Mouse (Mus musculus): ENCODE measurements around the gene Ass1.

The Ass1 gene

GRCm38 (mm10) chr2:31458989-31459936, 10.7 kb upstream of the Ass1 start:
- DNase-seq (ENCODE audit: low spot score in 2 of 2), result peak in 1 of 2 experiments; percentile 28

- peak; percentile 67 for DNase-seq (ENCODE audit: low spot score in 2 of 2)
These were observed 9.9 kb upstream of the Ass1 start for GRCm38 (mm10) chr2:31460025-31460571.

DNA sequence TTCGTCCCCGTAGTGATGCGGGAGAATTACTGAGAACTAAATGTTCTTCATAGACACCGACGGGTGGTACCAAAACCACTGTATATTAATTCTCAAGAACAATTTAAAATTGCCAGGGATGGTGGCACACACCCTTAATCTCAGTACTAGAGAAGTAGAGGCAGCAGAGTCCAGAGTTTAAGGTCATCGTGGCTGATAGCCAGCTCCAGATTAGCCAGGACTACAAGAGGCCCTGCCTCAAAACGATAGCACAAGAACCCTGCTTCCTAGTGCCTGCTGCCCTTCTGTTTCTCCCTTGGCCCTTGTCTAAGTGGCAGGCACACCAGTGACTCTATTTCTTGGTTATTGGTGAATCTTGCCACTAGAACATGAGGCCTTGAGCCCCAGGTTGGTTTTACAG, 9.1 kb upstream of the Ass1 start:
- DNase-seq (ENCODE audit: low spot score in 2 of 2), result no peak

DNA sequence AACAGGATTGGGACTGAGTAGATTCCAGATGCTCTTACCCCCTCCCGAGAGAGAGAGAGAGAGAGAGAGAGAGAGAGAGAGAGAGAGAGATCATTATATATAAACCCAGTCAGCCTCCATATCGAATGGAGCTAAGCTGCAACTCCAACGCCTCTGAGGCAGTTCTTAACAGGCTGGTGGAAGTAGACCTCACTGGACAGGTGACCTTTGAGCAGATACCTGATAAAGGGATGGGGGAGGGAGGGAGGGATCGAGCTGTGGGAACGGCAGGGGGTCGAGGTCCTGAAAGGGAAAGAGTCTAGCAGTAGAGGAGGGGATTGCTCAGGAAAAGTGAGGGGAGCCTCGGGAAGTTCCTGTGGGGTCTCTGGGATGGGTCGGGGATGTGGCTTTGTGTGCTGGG, 8.0 kb upstream of the Ass1 start:
- no peak for DNase-seq (ENCODE audit: low spot score in 2 of 2)

GRCm38 (mm10) chr2:31463253-31463652, 6.8 kb upstream of the Ass1 start:
- DNase-seq (ENCODE audit: low spot score in 2 of 2), result no peak

DNA sequence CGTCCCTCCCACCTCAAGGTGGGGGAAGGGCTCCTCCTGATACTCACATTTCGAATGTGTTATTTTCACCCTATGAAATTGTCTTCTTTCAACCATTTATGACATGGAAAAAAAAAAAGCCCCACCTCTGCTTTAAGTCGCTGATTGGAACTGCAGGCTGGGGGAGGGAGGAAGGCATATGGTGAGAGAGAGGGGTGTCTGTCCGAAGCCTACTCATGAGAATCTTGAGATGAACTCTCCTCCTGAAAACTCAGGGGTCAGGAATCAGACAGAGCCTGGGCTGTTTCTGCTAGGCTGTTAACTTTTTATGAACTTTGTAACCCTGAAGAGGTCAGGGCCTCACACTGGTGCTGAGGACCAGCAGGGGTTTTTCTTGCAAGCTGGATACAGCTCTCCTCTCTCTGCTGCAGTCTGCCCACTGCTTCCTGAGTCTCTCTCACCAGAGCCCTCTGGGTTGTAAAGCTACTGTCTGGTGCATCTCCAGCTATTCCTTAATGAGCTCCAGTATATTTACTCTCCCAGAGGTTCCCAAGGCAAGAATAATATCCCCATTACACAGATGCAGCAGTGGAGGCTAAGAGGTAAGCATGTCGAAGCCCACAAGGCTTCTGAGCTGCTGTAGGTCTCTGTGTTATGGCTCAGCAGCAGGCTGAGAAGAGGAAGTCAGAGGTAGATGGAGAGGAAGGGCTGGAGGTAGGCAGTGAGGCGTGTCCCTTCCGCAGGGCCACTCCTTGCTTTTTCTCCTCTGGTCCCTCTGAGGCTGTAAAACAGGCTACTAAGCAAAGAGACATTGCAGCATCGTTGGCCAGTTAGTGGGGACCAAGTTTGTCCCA, 6.1 kb upstream of the Ass1 start:
- no peak for DNase-seq (ENCODE audit: low spot score in 2 of 2)

GRCm38 (mm10) chr2:31464529-31464910, 5.5 kb upstream of the Ass1 start:
- no peak for DNase-seq (ENCODE audit: low spot score in 2 of 2)

GRCm38 (mm10) chr2:31467457-31467856, 2.5 kb upstream of the Ass1 start:
- DNase-seq (ENCODE audit: low spot score in 2 of 2), result no peak

DNA sequence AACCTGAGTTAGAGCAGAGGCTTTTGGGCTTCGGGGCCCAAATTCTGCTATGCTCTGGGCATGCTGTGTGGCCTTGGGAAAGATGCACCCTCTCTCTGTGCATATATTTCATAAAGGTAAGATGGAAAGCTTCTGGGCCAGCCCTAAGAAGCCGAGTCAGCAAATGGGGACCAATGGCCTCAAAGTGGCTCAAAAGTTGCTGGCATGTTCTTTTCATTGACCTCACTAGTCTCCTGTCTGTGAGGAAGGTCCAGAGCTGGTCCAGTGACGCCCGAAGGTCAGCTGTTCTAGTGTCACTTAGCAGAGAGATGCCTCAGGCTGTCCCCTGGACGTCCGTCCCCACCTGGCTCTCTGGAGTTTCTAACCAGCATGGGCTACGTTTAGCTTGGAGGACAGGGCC, 1.1 kb upstream of the Ass1 start:
- no peak for DNase-seq (ENCODE audit: low spot score in 2 of 2)

DNA sequence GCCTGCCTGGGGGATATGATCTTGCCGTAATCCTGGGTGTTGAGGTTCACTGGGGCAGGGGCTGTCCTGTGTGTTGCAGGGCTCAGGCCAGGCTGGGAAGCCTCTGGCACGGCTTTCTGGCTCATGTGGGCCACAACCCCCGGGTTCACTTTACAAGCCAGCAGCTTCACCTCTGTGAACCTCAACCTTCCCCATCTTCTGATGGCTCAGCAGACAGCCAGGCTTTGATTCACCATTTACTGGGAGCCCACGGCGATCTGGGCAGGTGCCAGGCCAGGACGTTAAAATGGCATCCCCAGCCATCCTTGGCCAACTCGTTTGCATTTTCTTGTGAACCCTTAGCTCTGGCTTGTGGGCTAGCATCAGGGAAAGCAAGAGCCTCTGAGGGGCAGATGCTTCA, 527 bp upstream of the Ass1 start:
- no peak for DNase-seq (ENCODE audit: low spot score in 2 of 2)

GRCm38 (mm10) chr2:31470683-31471385, 827 bp downstream of the Ass1 start:
- peak in 1 of 2 experiments; percentile 40 for DNase-seq (ENCODE audit: low spot score in 2 of 2)

- no peak for DNase-seq (ENCODE audit: low spot score in 2 of 2)
These were observed 1.6 kb downstream of the Ass1 start for GRCm38 (mm10) chr2:31471611-31472010.

- DNase-seq (ENCODE audit: low spot score in 2 of 2), result peak; percentile 64 to 85
These were observed 2.5 kb downstream of the Ass1 start for GRCm38 (mm10) chr2:31472406-31473065.

GRCm38 (mm10) chr2:31473941-31474340, 3.9 kb downstream of the Ass1 start:
- peak; percentile 24 to 50 for DNase-seq (ENCODE audit: low spot score in 2 of 2)

DNA sequence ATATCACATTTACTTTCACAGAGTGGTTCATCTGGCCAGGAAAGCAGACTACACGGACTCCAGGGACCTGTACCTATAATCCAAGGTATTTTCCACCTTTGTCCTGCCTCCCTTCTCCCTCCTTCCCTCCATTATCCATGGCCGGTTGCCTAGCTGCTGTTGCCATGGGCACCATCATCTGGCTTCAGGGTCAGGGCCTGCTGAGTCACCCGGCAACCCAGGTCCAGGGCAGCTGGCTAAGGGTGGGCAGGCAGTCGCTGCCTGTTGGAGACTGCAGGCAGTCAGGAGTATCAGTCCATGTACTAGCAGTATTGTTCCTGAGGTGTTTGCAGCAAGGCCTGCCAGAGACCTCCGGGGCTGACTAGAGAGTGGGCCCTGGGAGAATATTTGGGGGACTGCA, 4.7 kb downstream of the Ass1 start:
- DNase-seq (ENCODE audit: low spot score in 2 of 2), result no peak

- DNase-seq (ENCODE audit: low spot score in 2 of 2), result no peak
These were observed 6.3 kb downstream of the Ass1 start for GRCm38 (mm10) chr2:31476107-31476820.

DNA sequence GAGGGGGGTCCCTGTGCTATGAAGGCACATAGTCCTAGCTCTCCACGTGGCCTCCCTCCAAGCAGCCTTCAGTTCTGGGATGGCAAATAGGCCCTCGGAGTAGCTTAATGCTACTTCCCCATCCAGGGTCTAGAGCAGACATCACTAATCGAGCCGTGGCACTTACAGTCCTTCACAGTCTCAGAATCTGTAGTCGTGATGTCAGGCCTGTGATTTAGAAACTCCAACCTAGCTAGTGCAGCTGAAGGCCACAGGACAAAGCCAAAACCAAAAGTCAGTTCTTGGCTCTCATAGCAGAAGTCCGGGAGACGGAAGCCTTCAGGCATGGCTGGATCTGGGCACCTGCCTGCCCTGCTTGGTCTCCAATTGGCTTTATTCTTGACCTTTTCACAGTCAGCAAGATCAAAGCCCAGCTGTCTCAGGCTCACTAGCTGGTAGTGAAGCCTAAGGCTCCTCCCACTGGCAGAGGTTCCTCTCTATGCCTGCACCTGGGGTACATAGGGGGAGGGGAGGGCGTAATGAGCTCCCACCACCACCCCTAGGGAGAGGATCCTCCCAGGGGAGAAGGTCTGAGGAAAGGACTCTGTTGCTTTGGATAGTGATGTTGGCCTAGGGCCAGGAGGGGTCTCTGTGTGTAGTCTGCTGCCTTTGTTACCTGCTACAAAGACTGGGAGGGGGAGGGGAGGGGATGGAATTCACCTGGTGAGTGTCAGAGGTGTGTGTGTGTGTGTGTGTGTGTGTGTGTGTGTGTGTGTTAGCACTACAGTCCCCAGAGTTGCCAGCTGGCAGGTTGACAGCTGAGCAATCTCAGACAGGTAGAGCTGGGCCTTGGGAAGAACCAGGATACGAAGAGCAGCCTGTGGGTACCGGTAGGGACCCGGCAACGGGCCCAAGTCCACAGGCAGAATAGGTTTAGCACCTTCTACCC, 7.5 kb downstream of the Ass1 start:
- no peak for DNase-seq (ENCODE audit: low spot score in 2 of 2)

- peak; percentile 68 to 75 for DNase-seq (ENCODE audit: low spot score in 2 of 2)
These were observed 13.0 kb downstream of the Ass1 start for GRCm38 (mm10) chr2:31482914-31483575.

GRCm38 (mm10) chr2:31484187-31484586, 14.2 kb downstream of the Ass1 start:
- DNase-seq (ENCODE audit: low spot score in 2 of 2), result peak; percentile 32 to 46

Measured in natural killer cell, adult 2 months (primary cell).